Mouse (Mus musculus) liver, embryonic 15.5 days (tissue): Measurements from ENCODE around the gene Lrig2. TPM values are rescaled to one million over a fixed set of nuclear protein-coding genes. Genes with fewer than 3 reads are reported as not detected.

Experiments
- ATAC-seq: fragments of 200-750 bp; cut with Nextera tagmentation; 2 replicates; pipeline ENCODE4 v1.8.0; 2017; ENCODE audit warnings: moderate number of reproducible peaks, mild to moderate bottlenecking, moderate library complexity; ENCODE audit not compliant: insufficient read depth
- H3K27ac ChIP-seq: fragments of 300-500 bp; sonication (generic); replicated peaks from 2 replicates; pipeline ENCODE4 v1.5.1; 2015; ENCODE audit warnings: mild to moderate bottlenecking, inconsistent platforms
- H3K27me3 ChIP-seq: fragments of 300-500 bp; sonication (generic); 2 replicates; pipeline ENCODE4 v1.6.1; 2015; ENCODE audit warnings: mild to moderate bottlenecking, inconsistent platforms
- H3K36me3 ChIP-seq: fragments of 300-500 bp; sonication (generic); replicated peaks from 2 replicates; pipeline ENCODE4 v1.6.1; 2015; ENCODE audit warnings: moderate library complexity, mild to moderate bottlenecking, inconsistent platforms
- H3K4me1 ChIP-seq: fragments of 300-500 bp; sonication (generic); replicated peaks from 2 replicates; pipeline ENCODE4 v1.6.1; 2015; ENCODE audit warnings: inconsistent platforms
- H3K4me2 ChIP-seq: fragments of 300-500 bp; sonication (generic); 2 replicates; pipeline ENCODE4 v1.6.1; 2015; ENCODE audit warnings: moderate library complexity, mild to moderate bottlenecking, inconsistent platforms
- H3K4me3 ChIP-seq: fragments of 300-500 bp; sonication (generic); replicated peaks from 2 replicates; pipeline ENCODE4 v1.5.1; 2015; ENCODE audit warnings: mild to moderate bottlenecking, inconsistent platforms
- H3K9ac ChIP-seq: fragments of 300-500 bp; sonication (generic); 2 replicates; pipeline ENCODE4 v1.6.1; 2015; ENCODE audit warnings: moderate library complexity, mild to moderate bottlenecking, inconsistent platforms
- H3K9me3 ChIP-seq: fragments of 300-500 bp; sonication (generic); replicated peaks from 2 replicates; pipeline ENCODE4 v1.6.1; 2016; ENCODE audit warnings: inconsistent platforms
- WGBS: fragments of 180-500 bp; shearing (Covaris S2); methylation state at CpG from one replicate; pipeline ENCODE4 v1.1.7; 2015; ENCODE audit warnings: mixed read lengths; ENCODE audit not compliant: insufficient replicate concordance; 5-methylcytosine and 5-hydroxymethylcytosine counted together
- polyA plus RNA-seq: library from polyadenylated mRNA; unstranded; fragments of >200 nt; fragmentation: Nextera tagmentation; extraction: Ambion mirVana; gene quantifications from 2 replicates; pipeline ENCODE4 v1.2.1, GENCODE M21; 2015

Lrig2 gene
- polyA plus RNA-seq, 1 experiment from 2014 or later = 3.7 TPM

GRCm38 (mm10) chr3:104367912-104368311, 143.8 kb downstream of the Lrig2 start:
- ATAC-seq = no peak
- WGBS = 64% methylated on average over 2 of the region's 2 CpGs
- no peaks in the 10 kb centered on the region for H3K36me3 ChIP-seq

GRCm38 (mm10) chr3:104361814-104362213, 149.9 kb downstream of the Lrig2 start:
- WGBS = 61% methylated on average over 8 of the region's 8 CpGs
- H3K36me3 ChIP-seq = no peaks in the 10 kb centered on the region
- H3K4me3 ChIP-seq = no peak overlapping the region
- no peak overlapping the region for H3K4me2 ChIP-seq
- no peak overlapping the region for H3K9ac ChIP-seq
- no peak for ATAC-seq
- no peaks in the 10 kb centered on the region for H3K27me3 ChIP-seq
- no peak overlapping the region for H3K27ac ChIP-seq
- H3K9me3 ChIP-seq = no peaks in the 10 kb centered on the region
- H3K4me1 ChIP-seq = peaks cover 9% of the 10 kb centered on the region

More at GRCm38 (mm10) chr3:104367912-104368311, 143.8 kb downstream of the Lrig2 start:
- Histone ChIP-seq H3K4me2 (no peak overlapping the region), H3K27me3 (no peaks in the 10 kb centered on the region), H3K4me1 (no peaks in the 10 kb centered on the region), H3K4me3 (no peak overlapping the region), H3K9me3 (no peaks in the 10 kb centered on the region), H3K27ac (no peak overlapping the region), H3K9ac (no peak overlapping the region)

- H3K27me3 ChIP-seq = no peaks in the 10 kb centered on the region
- H3K4me3 ChIP-seq = no peak overlapping the region
- no peak overlapping the region for H3K4me2 ChIP-seq
- no peaks in the 10 kb centered on the region for H3K9me3 ChIP-seq
- no peaks in the 10 kb centered on the region for H3K36me3 ChIP-seq
- peaks cover 9% of the 10 kb centered on the region for H3K4me1 ChIP-seq
- 43% methylated on average over 5 of the region's 5 CpGs for WGBS
- ATAC-seq = peak; percentile 52
- H3K9ac ChIP-seq = no peak overlapping the region
- H3K27ac ChIP-seq = no peak overlapping the region
Measured at GRCm38 (mm10) chr3:104360325-104360724, 151.4 kb downstream of the Lrig2 start.

- Histone ChIP-seq H3K9ac (no peak overlapping the region), H3K27ac (no peak overlapping the region), H3K4me1 (peaks cover 9% of the 10 kb centered on the region), H3K4me2 (no peak overlapping the region), H3K9me3 (no peaks in the 10 kb centered on the region), H3K36me3 (no peaks in the 10 kb centered on the region), H3K4me3 (no peak overlapping the region), H3K27me3 (no peaks in the 10 kb centered on the region)
- 40% methylated on average over 8 of the region's 8 CpGs for WGBS
- ATAC-seq = peak; percentile 22; the same call in 1 of the 2 replicates
Measured at GRCm38 (mm10) chr3:104359225-104360135, 152.2 kb downstream of the Lrig2 start.

GRCm38 (mm10) chr3:104358747-104359146, 153.0 kb downstream of the Lrig2 start:
- peaks cover 9% of the 10 kb centered on the region for H3K4me1 ChIP-seq
- H3K36me3 ChIP-seq = no peaks in the 10 kb centered on the region
- no peak overlapping the region for H3K4me3 ChIP-seq
- WGBS = 33% methylated on average over 5 of the region's 5 CpGs
- no peak overlapping the region for H3K9ac ChIP-seq
- no peaks in the 10 kb centered on the region for H3K9me3 ChIP-seq
- H3K27ac ChIP-seq = no peak overlapping the region
- no peaks in the 10 kb centered on the region for H3K27me3 ChIP-seq
- peak; percentile 40; the same call in 1 of the 2 replicates for ATAC-seq
- no peak overlapping the region for H3K4me2 ChIP-seq

- ATAC-seq = no peak
- H3K9ac ChIP-seq = no peak overlapping the region
- H3K4me2 ChIP-seq = no peak overlapping the region
- H3K27me3 ChIP-seq = no peaks in the 10 kb centered on the region
- no peaks in the 10 kb centered on the region for H3K9me3 ChIP-seq
- 72% methylated on average over 5 of the region's 5 CpGs for WGBS
- H3K36me3 ChIP-seq = no peaks in the 10 kb centered on the region
- H3K4me1 ChIP-seq = peaks cover 9% of the 10 kb centered on the region
- H3K27ac ChIP-seq = no peak overlapping the region
- H3K4me3 ChIP-seq = no peak overlapping the region
Measured at GRCm38 (mm10) chr3:104356106-104356505, 155.6 kb downstream of the Lrig2 start.

GRCm38 (mm10) chr3:104353884-104354283, 157.8 kb downstream of the Lrig2 start:
- no peaks in the 10 kb centered on the region for H3K27me3 ChIP-seq
- H3K4me1 ChIP-seq = peaks cover 3% of the 10 kb centered on the region; the same call in 1 of the 2 replicates
- no peak overlapping the region for H3K4me2 ChIP-seq
- no peaks in the 10 kb centered on the region for H3K36me3 ChIP-seq
- 38% methylated on average over 3 of the region's 3 CpGs for WGBS
- H3K9ac ChIP-seq = no peak overlapping the region
- no peaks in the 10 kb centered on the region for H3K9me3 ChIP-seq
- no peak for ATAC-seq
- H3K4me3 ChIP-seq = no peak overlapping the region
- H3K27ac ChIP-seq = no peak overlapping the region

GRCm38 (mm10) chr3:104352358-104353060, 159.2 kb downstream of the Lrig2 start:
- Histone ChIP-seq H3K27ac (no peak overlapping the region), H3K36me3 (no peaks in the 10 kb centered on the region), H3K4me3 (no peak overlapping the region), H3K9ac (no peak overlapping the region), H3K4me1 (no peaks in the 10 kb centered on the region), H3K27me3 (no peaks in the 10 kb centered on the region), H3K9me3 (no peaks in the 10 kb centered on the region), H3K4me2 (no peak overlapping the region)
- WGBS = 53% methylated on average over 7 of the region's 7 CpGs
- ATAC-seq = no peak

GRCm38 (mm10) chr3:104350253-104350945, 161.3 kb downstream of the Lrig2 start:
- H3K4me3 ChIP-seq = no peak overlapping the region
- 57% methylated on average over 2 of the region's 2 CpGs for WGBS
- no peak overlapping the region for H3K27ac ChIP-seq
- no peak for ATAC-seq
- no peaks in the 10 kb centered on the region for H3K9me3 ChIP-seq
- no peaks in the 10 kb centered on the region for H3K27me3 ChIP-seq
- no peaks in the 10 kb centered on the region for H3K4me1 ChIP-seq
- no peaks in the 10 kb centered on the region for H3K36me3 ChIP-seq
- H3K4me2 ChIP-seq = no peak overlapping the region
- H3K9ac ChIP-seq = no peak overlapping the region

- no peaks in the 10 kb centered on the region for H3K9me3 ChIP-seq
- no peak for ATAC-seq
- H3K4me3 ChIP-seq = no peak overlapping the region
- no peaks in the 10 kb centered on the region for H3K4me1 ChIP-seq
- 70% methylated on average over 2 of the region's 2 CpGs for WGBS
- no peak overlapping the region for H3K27ac ChIP-seq
- no peaks in the 10 kb centered on the region for H3K27me3 ChIP-seq
- H3K9ac ChIP-seq = no peak overlapping the region
- no peak overlapping the region for H3K4me2 ChIP-seq
- H3K36me3 ChIP-seq = no peaks in the 10 kb centered on the region
Measured at GRCm38 (mm10) chr3:104349847-104350228, 161.9 kb downstream of the Lrig2 start.
